Mouse (Mus musculus) midbrain, postnatal 0 days (tissue): ENCODE data around the gene Ube2h. TPM values are rescaled to one million over a fixed set of nuclear protein-coding genes. Genes with fewer than 3 reads are reported as not detected.

Experiments
- ATAC-seq: fragments of 200-750 bp; cut with Nextera tagmentation; 2 replicates; pipeline ENCODE4 v1.8.0; 2017; ENCODE audit warnings: moderate number of reproducible peaks, mild to moderate bottlenecking, moderate TSS enrichment, moderate library complexity; ENCODE audit not compliant: low FRiP score
- DNase-seq: peaks from one replicate; pipeline ENCODE4 v3.0.0-alpha.2; 2015; ENCODE audit warnings: low spot score
- H3K27ac ChIP-seq: fragments of 300-500 bp; sonication (generic); 2 replicates; pipeline ENCODE4 v1.5.1; 2014; ENCODE audit warnings: low read depth, mild to moderate bottlenecking, low read length, mixed read lengths
- H3K27me3 ChIP-seq: fragments of 300-500 bp; sonication (generic); 2 replicates; pipeline ENCODE4 v1.6.1; 2014; ENCODE audit warnings: low read length, control low read depth, mixed read lengths; ENCODE audit not compliant: insufficient read depth
- H3K36me3 ChIP-seq: fragments of 300-500 bp; sonication (generic); 2 replicates; pipeline ENCODE4 v1.6.1; 2014; ENCODE audit warnings: low read length, control low read depth, mixed read lengths; ENCODE audit not compliant: insufficient read depth
- H3K4me1 ChIP-seq: fragments of 300-500 bp; sonication (generic); 2 replicates; pipeline ENCODE4 v1.6.1; 2014; ENCODE audit warnings: mild to moderate bottlenecking, control low read depth, antibody characterized with exemption, low read length, mixed read lengths; ENCODE audit not compliant: insufficient read depth
- H3K4me2 ChIP-seq: fragments of 300-500 bp; sonication (generic); 2 replicates; pipeline ENCODE4 v1.6.1; 2014; ENCODE audit warnings: low read depth, mild to moderate bottlenecking, low read length, mixed read lengths; ENCODE audit not compliant: poor library complexity, severe bottlenecking
- H3K4me3 ChIP-seq: fragments of 300-500 bp; sonication (generic); 2 replicates; pipeline ENCODE4 v1.5.1; 2014; ENCODE audit warnings: low read depth, mild to moderate bottlenecking, low read length, moderate library complexity
- H3K9ac ChIP-seq: fragments of 300-500 bp; sonication (generic); replicated peaks from 2 replicates; pipeline ENCODE4 v1.6.1; 2014; ENCODE audit warnings: mild to moderate bottlenecking, low read length, moderate library complexity, mixed read lengths; ENCODE audit not compliant: poor library complexity, severe bottlenecking
- H3K9me3 ChIP-seq: fragments of 300-500 bp; sonication (generic); 2 replicates; pipeline ENCODE4 v1.6.1; 2016; ENCODE audit warnings: low read length, control low read depth
- CTCF ChIP-seq: IDR thresholded peaks from 2 replicates; pipeline ENCODE4 v1.5.1; 2016; ENCODE audit warnings: antibody characterized with exemption, mild to moderate bottlenecking
- WGBS: fragments of 180-500 bp; shearing (Covaris S2); extraction: QIAGEN DNeasy Blood & Tissue Kit; methylation state at CpG from one replicate; pipeline ENCODE4 v1.1.7; 2014; 5-methylcytosine and 5-hydroxymethylcytosine counted together
- polyA plus RNA-seq: library from polyadenylated mRNA; unstranded; fragments of >200 nt; fragmentation: Nextera tagmentation; extraction: Ambion mirVana; gene quantifications from 2 replicates; pipeline ENCODE4 v1.2.1, GENCODE M21; 2015
- total RNA-seq: library from RNA; depleted of rRNA; stranded (reverse); fragments of >200 nt; gene quantifications from 2 replicates; pipeline ENCODE4 v1.2.3, GENCODE M21; 2014

The Ube2h gene
- total and polyA plus RNA-seq, 2 experiments from 2014 or later = 43.1 to 47.8 TPM

DNA sequence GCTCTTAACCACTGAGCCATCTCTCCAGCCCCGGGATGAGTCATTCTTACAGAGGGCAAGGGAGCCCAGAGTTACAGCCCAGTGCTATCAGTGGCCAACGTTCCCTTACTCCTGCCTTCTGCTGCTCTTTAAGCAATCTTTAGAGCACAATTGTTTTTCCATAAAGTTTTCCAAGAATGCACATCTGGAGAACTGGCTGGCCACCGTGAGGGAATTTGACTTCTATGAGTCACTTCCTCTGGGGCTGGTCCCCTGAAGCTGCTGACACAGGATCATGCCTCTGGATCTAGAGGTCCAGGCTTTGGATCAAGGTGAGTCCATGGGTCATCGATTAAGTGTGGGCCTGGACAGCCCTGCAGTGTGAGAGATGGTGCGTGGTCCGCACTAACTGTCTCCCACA is 39.7 kb upstream of the Ube2h start:
- no peak overlapping the region for H3K4me3 ChIP-seq
- no peaks in the 10 kb centered on the region for H3K27me3 ChIP-seq
- no peaks in the 10 kb centered on the region for H3K36me3 ChIP-seq
- ATAC-seq = no peak
- H3K9ac ChIP-seq = no peak overlapping the region
- no peaks in the 10 kb centered on the region for H3K4me1 ChIP-seq
- WGBS = 88% methylated on average over 6 of the region's 6 CpGs
- no peak overlapping the region for H3K27ac ChIP-seq
- H3K4me2 ChIP-seq = no peak overlapping the region
- TF ChIP-seq CTCF = no peak
- H3K9me3 ChIP-seq = no peaks in the 10 kb centered on the region
- DNase-seq = no peak

- H3K36me3 ChIP-seq = no peaks in the 10 kb centered on the region
- no peak overlapping the region for H3K9ac ChIP-seq
- 87% methylated on average over 4 of the region's 4 CpGs for WGBS
- no peak overlapping the region for H3K4me3 ChIP-seq
- H3K4me2 ChIP-seq = no peak overlapping the region
- no peaks in the 10 kb centered on the region for H3K9me3 ChIP-seq
- no peak for TF ChIP-seq CTCF
- no peaks in the 10 kb centered on the region for H3K27me3 ChIP-seq
- ATAC-seq (no peak), DNase-seq (no peak)
- no peaks in the 10 kb centered on the region for H3K4me1 ChIP-seq
- no peak overlapping the region for H3K27ac ChIP-seq
Measured at GRCm38 (mm10) chr6:30340231-30340873, 36.0 kb upstream of the Ube2h start.

DNA sequence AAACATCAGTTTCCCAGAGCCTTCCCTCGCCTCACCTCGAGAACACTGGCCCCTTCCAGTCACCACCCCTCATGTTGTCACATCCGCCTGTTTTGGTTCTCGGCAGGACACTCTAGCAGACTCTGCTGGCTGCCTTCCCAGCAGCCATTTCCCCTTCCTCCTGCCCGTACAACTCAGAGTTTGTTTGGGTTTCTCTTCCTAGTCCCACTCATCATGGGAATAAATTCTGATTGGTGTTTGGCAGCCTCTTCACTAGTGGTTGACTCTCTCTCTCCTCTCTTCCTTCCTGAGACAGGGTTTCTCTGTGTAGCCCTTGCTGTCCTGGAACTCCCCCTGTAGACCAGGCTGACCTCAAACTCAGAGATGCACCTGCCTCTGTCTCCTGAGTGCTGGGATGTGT is 32.6 kb upstream of the Ube2h start:
- Histone ChIP-seq H3K9ac (no peak overlapping the region), H3K4me1 (no peaks in the 10 kb centered on the region), H3K36me3 (no peaks in the 10 kb centered on the region), H3K4me3 (no peak overlapping the region), H3K9me3 (no peaks in the 10 kb centered on the region), H3K27me3 (no peaks in the 10 kb centered on the region), H3K4me2 (no peak overlapping the region), H3K27ac (no peak overlapping the region)
- ATAC-seq (no peak), DNase-seq (peak; percentile 34)
- WGBS = 38% methylated on average over 5 of the region's 5 CpGs
- TF ChIP-seq CTCF = no peak

DNA sequence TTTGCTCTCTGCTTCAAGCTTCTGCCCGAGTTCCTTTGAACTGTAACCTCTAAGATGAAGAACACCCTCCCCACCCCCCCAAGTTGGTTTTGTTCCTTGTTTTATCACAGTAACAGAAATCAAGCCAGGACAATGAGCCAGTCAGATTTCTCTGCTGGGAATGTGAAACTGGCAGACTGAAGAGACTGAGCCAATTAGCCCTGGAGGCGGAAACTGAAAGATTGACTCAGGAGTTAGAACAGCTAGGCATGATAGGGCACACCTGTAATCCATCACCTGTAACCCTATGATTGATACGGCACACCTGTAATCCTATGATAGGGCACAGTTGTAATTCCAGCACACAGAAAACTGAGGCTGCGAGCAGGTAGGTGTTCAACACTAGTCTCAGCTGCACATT is 27.9 kb upstream of the Ube2h start:
- Histone ChIP-seq H3K9me3 (no peaks in the 10 kb centered on the region), H3K27me3 (no peaks in the 10 kb centered on the region), H3K27ac (no peak overlapping the region), H3K4me2 (no peak overlapping the region), H3K9ac (no peak overlapping the region), H3K4me3 (no peak overlapping the region), H3K4me1 (no peaks in the 10 kb centered on the region), H3K36me3 (no peaks in the 10 kb centered on the region)
- DNase-seq = no peak
- 77% methylated on average over 4 of the region's 4 CpGs for WGBS
- no peak for TF ChIP-seq CTCF
- ATAC-seq = no peak

DNA sequence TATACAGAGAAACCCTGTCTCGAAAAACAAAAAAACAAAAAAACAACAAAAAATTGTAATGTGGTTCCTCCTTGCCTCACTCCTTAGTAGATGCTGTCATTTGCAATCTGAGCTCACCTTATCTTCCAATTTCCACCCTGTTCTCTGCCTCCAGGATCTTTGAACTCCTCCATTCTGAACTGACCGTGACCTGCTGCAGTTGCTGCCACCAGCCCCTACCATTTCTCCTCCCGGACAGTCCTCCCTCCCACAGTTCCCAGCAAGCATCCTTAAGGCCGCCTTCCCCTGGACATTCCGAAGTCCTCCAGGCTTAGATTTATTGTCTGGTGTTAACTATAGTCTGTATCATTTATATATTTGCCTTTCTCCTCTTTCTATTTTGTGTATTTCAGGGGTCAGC is 26.4 kb upstream of the Ube2h start:
- Histone ChIP-seq H3K4me2 (no peak overlapping the region), H3K9me3 (no peaks in the 10 kb centered on the region), H3K4me1 (no peaks in the 10 kb centered on the region), H3K4me3 (no peak overlapping the region), H3K36me3 (no peaks in the 10 kb centered on the region), H3K9ac (no peak overlapping the region), H3K27me3 (no peaks in the 10 kb centered on the region), H3K27ac (no peak overlapping the region)
- TF ChIP-seq CTCF = no peak
- DNase-seq = no peak
- no peak for ATAC-seq
- 83% methylated on average over 5 of the region's 5 CpGs for WGBS

DNA sequence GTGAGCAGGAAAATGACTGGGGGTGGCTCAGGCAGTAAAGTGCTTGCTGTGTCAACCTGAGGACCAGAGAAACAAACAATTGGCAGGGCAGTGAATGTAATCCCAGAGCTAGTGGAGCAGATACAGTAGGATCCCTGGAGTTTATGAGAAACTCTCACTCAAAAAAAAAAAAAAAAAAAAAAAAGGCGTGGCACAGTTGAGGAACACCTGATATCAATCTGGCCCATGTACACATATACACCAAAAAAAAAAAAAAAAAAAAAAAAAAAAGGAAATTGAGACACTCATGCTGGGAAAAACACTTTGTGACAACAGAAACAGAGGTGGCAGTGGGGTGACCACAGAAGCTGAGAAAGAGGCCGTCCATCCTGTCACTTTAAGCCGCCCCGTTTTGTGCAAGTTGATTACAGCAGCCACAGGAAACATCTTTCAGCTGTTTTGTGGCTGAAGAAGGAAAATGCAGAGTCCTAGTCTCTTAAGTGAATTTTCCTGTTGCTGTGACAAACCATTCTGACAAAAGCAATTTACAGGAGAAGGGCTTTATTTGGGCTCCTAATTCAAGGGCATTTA is 21.7 kb upstream of the Ube2h start:
- no peak for TF ChIP-seq CTCF
- no peaks in the 10 kb centered on the region for H3K4me1 ChIP-seq
- H3K4me2 ChIP-seq = no peak overlapping the region
- no peak for ATAC-seq
- no peak overlapping the region for H3K27ac ChIP-seq
- WGBS = 69% methylated on average over 4 of the region's 4 CpGs
- DNase-seq = no peak
- no peaks in the 10 kb centered on the region for H3K27me3 ChIP-seq
- no peak overlapping the region for H3K4me3 ChIP-seq
- no peak overlapping the region for H3K9ac ChIP-seq
- H3K36me3 ChIP-seq = no peaks in the 10 kb centered on the region
- no peaks in the 10 kb centered on the region for H3K9me3 ChIP-seq
